Mouse (Mus musculus) embryonic facial prominence, embryonic 11.5 days (tissue): ENCODE measurements around the gene Tbl3. TPM values are rescaled to one million over a fixed set of nuclear protein-coding genes. Genes with fewer than 3 reads are reported as not detected.
A peak's percentile ranks its signal among the peaks of the same experiment; 100 is the strongest.

Experiments used
- ATAC-seq: fragments of 200-750 bp; cut with Nextera tagmentation; replicated peaks from 2 replicates; pipeline ENCODE4 v1.8.0; 2017; ENCODE audit warnings: low read depth; ENCODE audit not compliant: insufficient number of reproducible peaks, low FRiP score, low TSS enrichment
- DNase-seq: peaks from one replicate; pipeline ENCODE4 v3.0.0-alpha.2; 2015; ENCODE audit warnings: low spot score
- H3K27ac ChIP-seq: fragments of 300-500 bp; sonication (generic); replicated peaks from 2 replicates; pipeline ENCODE4 v1.5.1; 2014; ENCODE audit warnings: mild to moderate bottlenecking, low read depth, low read length, control low read depth
- H3K27me3 ChIP-seq: fragments of 300-500 bp; sonication (generic); 2 replicates; pipeline ENCODE4 v1.6.1; 2014; ENCODE audit warnings: mild to moderate bottlenecking, low read length, moderate library complexity, mixed read lengths; ENCODE audit not compliant: control insufficient read depth, insufficient read depth
- H3K36me3 ChIP-seq: fragments of 300-500 bp; sonication (generic); replicated peaks from 2 replicates; pipeline ENCODE4 v1.6.1; 2014; ENCODE audit warnings: low read depth, mild to moderate bottlenecking, low read length, moderate library complexity, mixed read lengths; ENCODE audit not compliant: control insufficient read depth, insufficient read depth
- H3K4me1 ChIP-seq: fragments of 300-500 bp; sonication (generic); 2 replicates; pipeline ENCODE4 v1.6.1; 2014; ENCODE audit warnings: low read length, mixed read lengths; ENCODE audit not compliant: control insufficient read depth, insufficient read depth
- H3K4me2 ChIP-seq: fragments of 300-500 bp; sonication (generic); 2 replicates; pipeline ENCODE4 v1.6.1; 2014; ENCODE audit warnings: low read depth, mild to moderate bottlenecking, control low read depth, low read length, moderate library complexity
- H3K4me3 ChIP-seq: fragments of 300-500 bp; sonication (generic); 2 replicates; pipeline ENCODE4 v1.5.1; 2014; ENCODE audit warnings: low read depth, low read length, control low read depth
- H3K9ac ChIP-seq: fragments of 300-500 bp; sonication (generic); replicated peaks from 2 replicates; pipeline ENCODE4 v1.6.1; 2014; ENCODE audit warnings: mild to moderate bottlenecking, control low read depth, low read length
- H3K9me3 ChIP-seq: fragments of 300-500 bp; sonication (generic); replicated peaks from 2 replicates; pipeline ENCODE4 v1.6.1; 2016; ENCODE audit warnings: mild to moderate bottlenecking, low read length, inconsistent platforms, mixed read lengths; ENCODE audit not compliant: control insufficient read depth
- WGBS: fragments of 180-500 bp; shearing (Covaris S2); extraction: QIAGEN DNeasy Blood & Tissue Kit; methylation state at CpG from one replicate; pipeline ENCODE4 v1.1.7; 2014; 5-methylcytosine and 5-hydroxymethylcytosine counted together
- polyA plus RNA-seq: library from polyadenylated mRNA; unstranded; fragments of >200 nt; fragmentation: Nextera tagmentation; extraction: Ambion mirVana; gene quantifications from 2 replicates; pipeline ENCODE4 v1.2.1, GENCODE M21; 2014

Gene Tbl3
- polyA plus RNA-seq, 1 experiment from 2014 or later, result 102 TPM

DNA sequence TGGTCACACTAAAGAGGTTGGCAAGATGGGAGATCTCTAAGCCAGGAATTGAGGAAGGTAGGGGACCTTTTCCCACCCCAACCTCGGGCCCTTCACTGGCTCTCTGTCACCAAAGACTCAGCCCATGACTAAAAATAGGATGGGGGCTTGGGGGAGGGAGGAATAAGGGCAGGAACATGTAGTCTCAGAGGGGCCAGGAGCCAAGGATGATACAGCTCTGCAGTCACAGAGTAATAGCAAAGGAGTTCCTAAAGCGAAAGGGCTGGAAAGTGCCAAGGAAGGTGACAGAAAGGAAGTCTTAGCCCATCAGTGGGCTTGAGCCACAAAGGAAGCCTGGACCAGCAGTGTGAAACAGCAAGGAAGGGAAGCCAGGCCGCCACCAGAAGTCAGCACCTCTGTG, 55.6 kb downstream of the Tbl3 start:
- Histone ChIP-seq H3K27me3 (peaks cover 5% of the 10 kb centered on the region), H3K4me1 (peaks cover 3% of the 10 kb centered on the region; the same call in 1 of the 2 replicates)
- no peak for DNase-seq

DNA sequence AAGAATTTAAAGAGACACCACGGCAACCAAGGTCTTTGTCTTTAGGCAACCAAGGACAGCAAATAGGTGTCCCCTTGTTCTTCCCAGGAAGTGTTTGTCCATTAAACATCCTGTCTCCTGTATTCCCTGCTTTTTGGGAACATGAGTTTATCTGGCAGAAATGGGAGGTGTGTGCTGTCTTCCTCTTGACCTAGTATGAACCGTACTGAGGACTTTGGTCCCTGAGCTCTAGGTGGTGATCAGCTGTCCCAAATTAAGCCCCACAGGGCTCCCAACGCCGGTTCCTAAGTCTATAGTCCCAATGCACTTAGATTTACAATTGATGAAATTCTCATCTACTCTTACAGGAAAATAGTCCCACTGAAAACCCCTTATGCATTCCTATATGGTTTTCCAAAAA, 56.7 kb downstream of the Tbl3 start:
- Histone ChIP-seq H3K4me1 (peaks cover 3% of the 10 kb centered on the region; the same call in 1 of the 2 replicates), H3K9ac (no peak overlapping the region), H3K4me3 (no peak overlapping the region), H3K27me3 (no peaks in the 10 kb centered on the region), H3K27ac (no peak overlapping the region), H3K36me3 (no peaks in the 10 kb centered on the region; the same call in 1 of the 2 replicates), H3K4me2 (no peak overlapping the region; the same call in 1 of the 2 replicates), H3K9me3 (no peaks in the 10 kb centered on the region)
- 78% methylated on average over 4 of the region's 4 CpGs for WGBS
- no peak for ATAC-seq
- DNase-seq, result no peak

More for the DNA sequence above, 55.6 kb downstream of the Tbl3 start:
- Histone ChIP-seq H3K9ac (no peak overlapping the region), H3K9me3 (no peaks in the 10 kb centered on the region), H3K4me3 (no peak overlapping the region), H3K4me2 (no peak overlapping the region), H3K27ac (no peak overlapping the region), H3K36me3 (no peaks in the 10 kb centered on the region; the same call in 1 of the 2 replicates)
- 69% methylated on average over 3 of the region's 3 CpGs for WGBS
- no peak for ATAC-seq

DNA sequence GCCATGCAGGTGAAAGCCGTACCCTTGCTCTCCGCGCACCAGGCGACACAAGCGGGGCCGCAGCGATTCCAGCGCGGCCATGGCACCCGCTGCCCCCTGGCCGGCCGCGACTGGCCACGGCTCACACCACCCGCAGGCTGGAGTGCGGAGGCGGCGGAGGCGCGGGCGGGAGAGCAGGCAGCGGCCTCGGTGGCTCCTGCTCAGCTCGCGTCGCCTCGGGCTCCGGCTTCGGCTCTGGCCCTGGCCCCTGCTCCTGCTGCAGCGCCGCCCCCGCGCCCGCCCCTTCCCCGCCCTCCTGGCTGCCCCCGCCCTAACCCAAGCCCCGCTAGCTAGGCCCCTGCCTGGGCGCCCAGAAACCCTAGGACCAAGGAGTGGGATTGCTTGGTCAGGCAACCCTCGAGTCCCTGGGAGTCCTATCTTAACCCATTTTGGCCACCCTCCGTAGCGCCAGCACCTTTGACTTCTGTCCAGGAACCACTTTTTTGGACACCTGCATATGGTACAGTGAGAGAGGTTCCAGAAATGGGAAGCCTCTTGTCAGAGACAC, 57.3 kb downstream of the Tbl3 start, which contains the start of gene Slc9a3r2:
Gene Slc9a3r2, minus strand, starts transcription at position 258 of the 547 bp plus-strand sequence.
- Histone ChIP-seq H3K4me3 (peak within 1 kb of the TSS; percentile 74), H3K4me2 (peak within 1 kb of the TSS; percentile 99), H3K4me1 (peaks cover 3% of the 10 kb centered on the region; the same call in 1 of the 2 replicates), H3K27ac (no peak within 1 kb of the TSS), H3K27me3 (no peaks in the 10 kb centered on the region), H3K9me3 (no peaks in the 10 kb centered on the region), H3K9ac (peak within 1 kb of the TSS; percentile 87), H3K36me3 (no peaks in the 10 kb centered on the region; the same call in 1 of the 2 replicates)
- DNase-seq (peak; percentile 72), ATAC-seq (peak; percentile 63)
- WGBS, result 0% methylated on average over 39 of the region's 41 CpGs

DNA sequence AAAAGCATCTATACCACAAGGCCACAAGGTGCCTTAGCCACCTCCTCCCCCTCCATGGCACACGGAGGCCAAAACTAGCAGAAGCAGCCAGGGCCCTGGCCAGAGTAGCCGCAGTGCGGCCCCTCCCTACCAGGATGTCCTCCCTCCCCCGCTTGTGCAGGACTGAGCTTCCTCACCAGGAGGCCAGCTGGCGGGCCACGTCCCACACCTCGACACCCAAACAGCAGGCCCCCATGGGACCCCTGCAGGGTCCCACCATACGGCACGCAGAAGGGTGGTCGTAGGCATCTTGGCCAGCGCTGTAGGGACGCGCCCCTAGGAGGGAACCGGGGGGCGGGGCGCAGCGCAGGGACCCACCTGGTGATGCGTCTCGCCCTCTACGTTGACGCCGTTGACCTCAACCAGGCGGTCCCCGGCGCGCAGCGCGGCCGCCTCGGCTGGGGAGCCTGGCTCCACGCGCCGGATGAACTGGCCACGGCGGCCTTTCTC, 57.8 kb downstream of the Tbl3 start:
- Histone ChIP-seq H3K27ac (no peak overlapping the region), H3K27me3 (no peaks in the 10 kb centered on the region), H3K36me3 (no peaks in the 10 kb centered on the region; the same call in 1 of the 2 replicates)

DNA sequence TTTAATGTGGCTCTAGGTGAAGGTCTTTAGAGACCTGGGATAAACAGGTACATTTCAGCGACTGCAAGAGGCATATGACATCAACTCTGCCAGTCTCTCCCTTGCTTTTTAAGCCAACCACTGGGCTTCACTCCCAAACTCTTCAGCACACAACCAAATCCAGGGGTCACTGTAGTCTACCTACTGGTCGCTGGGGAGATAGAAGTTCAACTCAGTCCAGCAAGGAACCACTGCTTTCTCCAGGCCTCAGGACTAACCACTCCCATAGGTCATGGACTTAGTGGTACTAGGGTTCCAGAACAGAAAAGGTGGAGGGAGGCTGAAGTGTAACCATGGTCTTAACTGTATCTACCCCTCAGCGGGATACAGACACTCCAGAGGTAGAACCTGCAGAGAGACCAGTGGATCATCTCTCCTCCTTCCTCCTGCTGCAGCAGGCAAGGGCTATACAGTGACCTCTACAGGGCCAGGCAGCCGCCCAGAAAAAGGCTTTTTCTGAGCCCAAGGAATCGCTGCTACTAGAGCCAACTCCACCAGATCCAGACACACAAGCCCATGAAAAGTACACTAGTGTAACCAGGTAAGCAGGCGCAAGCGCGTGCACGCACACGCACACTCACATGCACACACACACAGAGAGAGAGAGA, 58.6 kb downstream of the Tbl3 start:
- peak overlapping the region; percentile 99 for H3K4me2 ChIP-seq
- no peak overlapping the region; the same call in 1 of the 2 replicates for H3K9ac ChIP-seq
- H3K27me3 ChIP-seq, result no peaks in the 10 kb centered on the region
- no peaks in the 10 kb centered on the region for H3K9me3 ChIP-seq
- H3K4me1 ChIP-seq, result peaks cover 10% of the 10 kb centered on the region
- ATAC-seq, result no peak
- H3K27ac ChIP-seq, result no peak overlapping the region
- H3K4me3 ChIP-seq, result peak overlapping the region; percentile 74; the same call in 1 of the 2 replicates
- no peak for DNase-seq
- no peaks in the 10 kb centered on the region; the same call in 1 of the 2 replicates for H3K36me3 ChIP-seq
- WGBS, result 73% methylated on average over 10 of the region's 10 CpGs

More for the DNA sequence above, 57.8 kb downstream of the Tbl3 start:
- peak; percentile 36 for DNase-seq
- Histone ChIP-seq H3K4me2 (peak overlapping the region; percentile 99), H3K9ac (peak overlapping the region; percentile 87), H3K4me3 (peak overlapping the region; percentile 74), H3K4me1 (peaks cover 4% of the 10 kb centered on the region), H3K9me3 (no peaks in the 10 kb centered on the region)
- WGBS, result 0% methylated on average over 35 of the region's 35 CpGs
- ATAC-seq, result 0 out of 2 replicates have a peak, but pooled peaks have one; percentile 35

Other genes starting within 250 kb of the Tbl3 start
- 10.3 and 11.1 TPM in 2 replicates for gene E4f1, start 237.3 kb downstream of the Tbl3 start, polyA plus RNA-seq
- gene Pgp, start 237.3 kb downstream of the Tbl3 start, polyA plus RNA-seq, result 53.7 and 54.9 TPM in 2 replicates
- gene Bricd5, start 233.8 kb downstream of the Tbl3 start, polyA plus RNA-seq, result 0.42 TPM in 1 of 2 replicates, not detected in the other
- gene Mlst8, start 228.6 kb downstream of the Tbl3 start, polyA plus RNA-seq, result 30.3 and 32.0 TPM in 2 replicates
- gene Caskin1, start 219.1 kb downstream of the Tbl3 start, polyA plus RNA-seq, result 2.6 and 2.8 TPM in 2 replicates
- gene Traf7, start 179.7 kb downstream of the Tbl3 start, polyA plus RNA-seq, result 86.1 and 88.2 TPM in 2 replicates
- 1.4 and 1.8 TPM in 2 replicates for gene Rab26, start 173.4 kb downstream of the Tbl3 start, polyA plus RNA-seq
- gene Pkd1, start 157.8 kb downstream of the Tbl3 start, polyA plus RNA-seq, result 9.6 and 16.6 TPM in 2 replicates
- gene Tsc2, start 75.0 kb downstream of the Tbl3 start, polyA plus RNA-seq, result 46.2 and 56.4 TPM in 2 replicates
- 18.6 and 22.9 TPM in 2 replicates for gene Nthl1, start 75.0 kb downstream of the Tbl3 start, polyA plus RNA-seq
- gene Slc9a3r2, start 57.3 kb downstream of the Tbl3 start, polyA plus RNA-seq, result 48.3 and 50.2 TPM in 2 replicates
- gene Npw, start 49.2 kb downstream of the Tbl3 start, polyA plus RNA-seq, result 0.48 TPM in 1 of 2 replicates, not detected in the other
- 24.1 and 26.6 TPM in 2 replicates for gene Zfp598, start 38.0 kb downstream of the Tbl3 start, polyA plus RNA-seq
- gene Syngr3, start 17.7 kb downstream of the Tbl3 start, polyA plus RNA-seq, result 6.2 and 6.6 TPM in 2 replicates
- gene Gfer, start 11.5 kb downstream of the Tbl3 start, polyA plus RNA-seq, result 46.8 and 52.4 TPM in 2 replicates
- 1.1 and 2.7 TPM in 2 replicates for gene Noxo1, start 11.4 kb downstream of the Tbl3 start, polyA plus RNA-seq
- 0.18 and 0.24 TPM in 2 replicates for gene Rnf151, start 10.4 kb upstream of the Tbl3 start, polyA plus RNA-seq
- 1,371 and 1,480 TPM in 2 replicates for gene Rps2, start 10.5 kb upstream of the Tbl3 start, polyA plus RNA-seq
- 191 and 217 TPM in 2 replicates for gene Ndufb10, start 16.8 kb upstream of the Tbl3 start, polyA plus RNA-seq
- not detected in 2 replicates for gene Rpl3l, start 20.2 kb upstream of the Tbl3 start, polyA plus RNA-seq
- 23.6 and 24.3 TPM in 2 replicates for gene Msrb1, start 29.0 kb upstream of the Tbl3 start, polyA plus RNA-seq
- 4.3 and 4.7 TPM in 2 replicates for gene Hs3st6, start 45.3 kb upstream of the Tbl3 start, polyA plus RNA-seq
- not detected in 2 replicates for gene Meiob, start 96.6 kb upstream of the Tbl3 start, polyA plus RNA-seq
- gene Hagh, start 132.5 kb upstream of the Tbl3 start, polyA plus RNA-seq, result 23.2 and 24.1 TPM in 2 replicates
- gene Fahd1, start 142.7 kb upstream of the Tbl3 start, polyA plus RNA-seq, result 21.7 and 23.0 TPM in 2 replicates
- gene Igfals, start 158.3 kb upstream of the Tbl3 start, polyA plus RNA-seq, result 0.14 TPM in 2 replicates
- gene Nubp2, start 178.7 kb upstream of the Tbl3 start, polyA plus RNA-seq, result 61.0 and 63.9 TPM in 2 replicates
- 34.8 and 39.8 TPM in 2 replicates for gene Spsb3, start 179.0 kb upstream of the Tbl3 start, polyA plus RNA-seq
- gene Eme2, start 187.4 kb upstream of the Tbl3 start, polyA plus RNA-seq, result 15.9 and 18.2 TPM in 2 replicates
- gene Mrps34, start 187.5 kb upstream of the Tbl3 start, polyA plus RNA-seq, result 68.6 and 84.7 TPM in 2 replicates
- gene Nme3, start 188.8 kb upstream of the Tbl3 start, polyA plus RNA-seq, result 49.4 and 52.8 TPM in 2 replicates
- 22.9 and 26.2 TPM in 2 replicates for gene Mapk8ip3, start 229.3 kb upstream of the Tbl3 start, polyA plus RNA-seq